In genomic region chr15:79687646-79688267, GRCm38 (mm10) we compare ENCODE assay signal across 7 mouse cellular contexts. TPM values are rescaled to one million over a fixed set of nuclear protein-coding genes. Genes with fewer than 3 reads are reported as not detected.
A peak's percentile ranks its signal among the peaks of the same experiment; 100 is the strongest.
DNase-seq lines count a peak whose midpoint lies in the region; ATAC-seq lines count a peak whose summit lies in the region.

Gene Josd1, minus strand, starts transcription at chr15:79687919.

- no peaks in the 10 kb centered on the region for H3K36me3 ChIP-seq in intestine, embryonic 16.5 days (ENCODE audit: control insufficient read depth, insufficient read depth, low read length)
- no peaks in the 10 kb centered on the region for H3K36me3 ChIP-seq in midbrain, embryonic 11.5 days (ENCODE audit: control insufficient read depth, insufficient read depth, low read length)

- DNase-seq in adrenal gland, adult 2 months, result peak; percentile 98
- DNase-seq in embryo, embryonic 11.5 days (ENCODE audit: low read depth, low spot score), result peak; percentile 90
- DNase-seq in gastrocnemius, postnatal 4 days (ENCODE audit: low spot score in 2 of 2), result peak; percentile 86 to 94
- DNase-seq in left cerebral cortex, postnatal 36 days (ENCODE audit: low spot score in 2 of 2), result peak; percentile 96 to 98
- DNase-seq in midbrain, embryonic 11.5 days (ENCODE audit: low spot score, missing footprints), result peak; percentile 100
- peak; percentile 93 for DNase-seq in skeletal muscle tissue, adult 2 months (ENCODE audit: low read depth, low spot score)

- peak within 1 kb of the TSS; percentile 98 for H3K27ac ChIP-seq in intestine, embryonic 16.5 days (ENCODE audit: low read length)
- peak within 1 kb of the TSS; percentile 85 for H3K27ac ChIP-seq in midbrain, embryonic 11.5 days (ENCODE audit: low read depth, low read length)

- H3K4me3 ChIP-seq in intestine, embryonic 16.5 days (ENCODE audit: low read length), result peak within 1 kb of the TSS; percentile 83
- peak within 1 kb of the TSS; percentile 79 for H3K4me3 ChIP-seq in midbrain, embryonic 11.5 days (ENCODE audit: low read depth, low read length)

- peaks cover 53% of the 10 kb centered on the region for H3K4me1 ChIP-seq in intestine, embryonic 16.5 days (ENCODE audit: control insufficient read depth, insufficient read depth, low read length)
- H3K4me1 ChIP-seq in midbrain, embryonic 11.5 days (ENCODE audit: control insufficient read depth, insufficient read depth, low read length), result peaks cover 40% of the 10 kb centered on the region

- peak within 1 kb of the TSS; percentile 89 for H3K9ac ChIP-seq in intestine, embryonic 16.5 days (ENCODE audit: low read depth, low read length)
- peak within 1 kb of the TSS; percentile 84 for H3K9ac ChIP-seq in midbrain, embryonic 11.5 days (ENCODE audit: low read length)

- H3K27me3 ChIP-seq in intestine, embryonic 16.5 days (replicated peaks; ENCODE audit: control insufficient read depth, insufficient read depth, low read length), result no peaks in the 10 kb centered on the region
- H3K27me3 ChIP-seq in midbrain, embryonic 11.5 days (ENCODE audit: control insufficient read depth, insufficient read depth, low read length), result no peaks in the 10 kb centered on the region

- under 1% methylated on average over 72 of the region's 72 CpGs for WGBS in intestine, embryonic 16.5 days
- under 1% methylated on average over 63 of the region's 72 CpGs for WGBS in midbrain, embryonic 11.5 days

- intact Hi-C loops in left cerebral cortex, postnatal 36 days (cut with DNase I), result loop anchor here (2.0 kb wide), 1 partner anchor 17 kb away; the partner anchor contains the start of gene Tomm22

- peak within 1 kb of the TSS; percentile 79 for H3K4me2 ChIP-seq in intestine, embryonic 16.5 days (ENCODE audit: low read depth, low read length)
- H3K4me2 ChIP-seq in midbrain, embryonic 11.5 days, result peak within 1 kb of the TSS; percentile 66

- no peaks in the 10 kb centered on the region for H3K9me3 ChIP-seq in intestine, embryonic 16.5 days (ENCODE audit: control insufficient read depth, low read length)
- H3K9me3 ChIP-seq in midbrain, embryonic 11.5 days (ENCODE audit: control insufficient read depth, low read length), result no peaks in the 10 kb centered on the region

- ATAC-seq in intestine, embryonic 16.5 days, result peak; percentile 73
- ATAC-seq in midbrain, embryonic 11.5 days (ENCODE audit: low FRiP score), result peak; percentile 61

RNA-seq across cellular contexts. Expression of gene Josd1, which starts in this region (rescaled TPM):
- total RNA-seq in adrenal gland, adult 2 months (2021), result 10 to 100 TPM; 29.1 to 30.1 TPM
- polyA plus RNA-seq in adrenal gland, adult 2 months (2012; rRNA removed), result 33.8 and 38.2 TPM in 2 replicates
- total RNA-seq in gastrocnemius, postnatal 4 days (2021), result 10 to 100 TPM; 16.6 to 17.4 TPM
- 14.1 and 17.0 TPM in 2 replicates for polyA plus RNA-seq in intestine, embryonic 16.5 days (2015; fragmentation: Nextera tagmentation; extraction: Ambion mirVana)
- total RNA-seq in left cerebral cortex, postnatal 36 days (2021), result 10 to 100 TPM; 64.0 to 69.3 TPM
- polyA plus RNA-seq in midbrain, embryonic 11.5 days (2014; fragmentation: Nextera tagmentation; extraction: Ambion mirVana), result 12.9 and 14.0 TPM in 2 replicates

Comparison
In these comparisons a context has a peak if more than half of its experiments do, and no peak if none do; other contexts are left out.
1. Peak in every context shown above with its lines: DNase-seq, ATAC-seq, H3K4me3 ChIP-seq and H3K27ac ChIP-seq.